Mouse (Mus musculus) midbrain, embryonic 11.5 days (tissue): ENCODE results near the gene Commd4. TPM values are rescaled to one million over a fixed set of nuclear protein-coding genes. Genes with fewer than 3 reads are reported as not detected.
A peak's percentile ranks its signal among the peaks of the same experiment; 100 is the strongest.

ENCODE experiments used
- ATAC-seq: fragments of 200-750 bp; cut with Nextera tagmentation; 2 replicates; pipeline ENCODE4 v1.8.0; 2017; ENCODE audit warnings: moderate TSS enrichment, moderate library complexity; ENCODE audit not compliant: low FRiP score
- DNase-seq: peaks from one replicate; pipeline ENCODE4 v3.0.0; 2015; ENCODE audit warnings: low spot score; ENCODE audit errors: missing footprints
- H3K27ac ChIP-seq: fragments of 300-500 bp; sonication (generic); 2 replicates; pipeline ENCODE4 v1.5.1; 2014; ENCODE audit warnings: low read depth, low read length
- H3K27me3 ChIP-seq: fragments of 300-500 bp; sonication (generic); 2 replicates; pipeline ENCODE4 v1.6.1; 2014; ENCODE audit warnings: mild to moderate bottlenecking, low read length, moderate library complexity, mixed read lengths; ENCODE audit not compliant: control insufficient read depth, insufficient read depth
- H3K36me3 ChIP-seq: fragments of 300-500 bp; sonication (generic); 2 replicates; pipeline ENCODE4 v1.6.1; 2014; ENCODE audit warnings: mild to moderate bottlenecking, low read length, moderate library complexity, mixed read lengths; ENCODE audit not compliant: control insufficient read depth, insufficient read depth
- H3K4me1 ChIP-seq: fragments of 300-500 bp; sonication (generic); 2 replicates; pipeline ENCODE4 v1.6.1; 2014; ENCODE audit warnings: low read length; ENCODE audit not compliant: control insufficient read depth, insufficient read depth
- H3K4me2 ChIP-seq: fragments of 300-500 bp; sonication (generic); 2 replicates; pipeline ENCODE4 v1.6.1; 2014; ENCODE audit warnings: mild to moderate bottlenecking, moderate library complexity
- H3K4me3 ChIP-seq: fragments of 300-500 bp; sonication (generic); 2 replicates; pipeline ENCODE4 v1.5.1; 2014; ENCODE audit warnings: low read depth, low read length
- H3K9ac ChIP-seq: fragments of 300-500 bp; sonication (generic); 2 replicates; pipeline ENCODE4 v1.6.1; 2014; ENCODE audit warnings: low read length
- H3K9me3 ChIP-seq: fragments of 300-500 bp; sonication (generic); 2 replicates; pipeline ENCODE4 v1.6.1; 2016; ENCODE audit warnings: low read length; ENCODE audit not compliant: control insufficient read depth
- WGBS: fragments of 180-500 bp; shearing (Covaris S2); extraction: QIAGEN DNeasy Blood & Tissue Kit; methylation state at CpG from one replicate; pipeline ENCODE4 v1.1.7; 2014; 5-methylcytosine and 5-hydroxymethylcytosine counted together
- polyA plus RNA-seq: library from polyadenylated mRNA; unstranded; fragments of >200 nt; fragmentation: Nextera tagmentation; extraction: Ambion mirVana; gene quantifications from 2 replicates; pipeline ENCODE4 v1.2.1, GENCODE M21; 2014

Gene Commd4
- polyA plus RNA-seq, 1 experiment from 2014 or later: 100.0 TPM

- Histone ChIP-seq H3K27me3 (no peaks in the 10 kb centered on the region), H3K4me1 (peaks cover 6% of the 10 kb centered on the region; the same call in 1 of the 2 replicates), H3K9ac (peak overlapping the region; percentile 75), H3K4me3 (peak overlapping the region; percentile 50), H3K36me3 (no peaks in the 10 kb centered on the region), H3K4me2 (peak overlapping the region; percentile 87), H3K9me3 (no peaks in the 10 kb centered on the region), H3K27ac (peak overlapping the region; percentile 56)
- WGBS: 9% methylated on average over 19 of the region's 19 CpGs
- peak; percentile 94 for DNase-seq
- ATAC-seq: peak; percentile 46
Measured at GRCm38 (mm10) chr9:57147205-57148143, 10.7 kb downstream of the Commd4 start.

- no peak overlapping the region for H3K9ac ChIP-seq
- 88% methylated on average over 17 of the region's 17 CpGs for WGBS
- no peak overlapping the region for H3K4me2 ChIP-seq
- H3K9me3 ChIP-seq: no peaks in the 10 kb centered on the region
- no peak overlapping the region for H3K4me3 ChIP-seq
- peaks cover 6% of the 10 kb centered on the region; the same call in 1 of the 2 replicates for H3K4me1 ChIP-seq
- H3K27ac ChIP-seq: no peak overlapping the region
- DNase-seq (no peak), ATAC-seq (no peak)
- H3K36me3 ChIP-seq: peaks cover 3% of the 10 kb centered on the region; the same call in 1 of the 2 replicates
- H3K27me3 ChIP-seq: no peaks in the 10 kb centered on the region
Measured at GRCm38 (mm10) chr9:57146451-57147066, 11.6 kb downstream of the Commd4 start.

- H3K4me2 ChIP-seq: no peak overlapping the region
- no peaks in the 10 kb centered on the region for H3K9me3 ChIP-seq
- DNase-seq (no peak), ATAC-seq (no peak)
- no peak overlapping the region for H3K4me3 ChIP-seq
- peaks cover 6% of the 10 kb centered on the region; the same call in 1 of the 2 replicates for H3K4me1 ChIP-seq
- 91% methylated on average over 8 of the region's 8 CpGs for WGBS
- no peak overlapping the region for H3K9ac ChIP-seq
- H3K27ac ChIP-seq: no peak overlapping the region
- H3K36me3 ChIP-seq: peaks cover 4% of the 10 kb centered on the region; the same call in 1 of the 2 replicates
- no peaks in the 10 kb centered on the region for H3K27me3 ChIP-seq
Measured at GRCm38 (mm10) chr9:57144830-57145229, 13.3 kb downstream of the Commd4 start.

GRCm38 (mm10) chr9:57143212-57143611, 14.9 kb downstream of the Commd4 start:
- DNase-seq (peak; percentile 62), ATAC-seq (no peak)
- H3K9ac ChIP-seq: no peak overlapping the region
- H3K4me1 ChIP-seq: no peaks in the 10 kb centered on the region; the same call in 1 of the 2 replicates
- H3K4me2 ChIP-seq: no peak overlapping the region
- no peaks in the 10 kb centered on the region for H3K27me3 ChIP-seq
- 94% methylated on average over 11 of the region's 11 CpGs for WGBS
- H3K27ac ChIP-seq: no peak overlapping the region
- peaks cover 11% of the 10 kb centered on the region; the same call in 1 of the 2 replicates for H3K36me3 ChIP-seq
- no peaks in the 10 kb centered on the region for H3K9me3 ChIP-seq
- H3K4me3 ChIP-seq: no peak overlapping the region

GRCm38 (mm10) chr9:57141417-57142353, 16.4 kb downstream of the Commd4 start:
- Histone ChIP-seq H3K4me2 (no peak overlapping the region), H3K27me3 (no peaks in the 10 kb centered on the region), H3K36me3 (peaks cover 11% of the 10 kb centered on the region; the same call in 1 of the 2 replicates), H3K9me3 (no peaks in the 10 kb centered on the region), H3K9ac (no peak overlapping the region), H3K4me1 (no peaks in the 10 kb centered on the region), H3K27ac (no peak overlapping the region), H3K4me3 (no peak overlapping the region)
- no peak for DNase-seq
- 90% methylated on average over 17 of the region's 17 CpGs for WGBS
- ATAC-seq: no peak

- no peaks in the 10 kb centered on the region for H3K27me3 ChIP-seq
- no peak overlapping the region for H3K27ac ChIP-seq
- H3K9me3 ChIP-seq: no peaks in the 10 kb centered on the region
- H3K4me3 ChIP-seq: no peak overlapping the region
- 88% methylated on average over 5 of the region's 5 CpGs for WGBS
- no peaks in the 10 kb centered on the region for H3K4me1 ChIP-seq
- no peak overlapping the region for H3K4me2 ChIP-seq
- ATAC-seq (0 out of 2 replicates have a peak, but pooled peaks have one; percentile 24), DNase-seq (no peak)
- H3K36me3 ChIP-seq: peaks cover 11% of the 10 kb centered on the region; the same call in 1 of the 2 replicates
- H3K9ac ChIP-seq: no peak overlapping the region
Measured at GRCm38 (mm10) chr9:57139571-57139970, 18.6 kb downstream of the Commd4 start.

GRCm38 (mm10) chr9:57139110-57139509, 19.0 kb downstream of the Commd4 start:
- H3K4me2 ChIP-seq: no peak overlapping the region
- DNase-seq (peak; percentile 60), ATAC-seq (0 out of 2 replicates have a peak, but pooled peaks have one; percentile 5)
- no peaks in the 10 kb centered on the region for H3K27me3 ChIP-seq
- H3K4me3 ChIP-seq: no peak overlapping the region
- H3K9ac ChIP-seq: no peak overlapping the region
- H3K4me1 ChIP-seq: no peaks in the 10 kb centered on the region
- H3K27ac ChIP-seq: no peak overlapping the region
- H3K36me3 ChIP-seq: peaks cover 11% of the 10 kb centered on the region; the same call in 1 of the 2 replicates
- WGBS: 87% methylated on average over 9 of the region's 9 CpGs
- no peaks in the 10 kb centered on the region for H3K9me3 ChIP-seq

GRCm38 (mm10) chr9:57138507-57138906, 19.6 kb downstream of the Commd4 start:
- 93% methylated on average over 6 of the region's 6 CpGs for WGBS
- ATAC-seq (no peak), DNase-seq (peak; percentile 81)
- Histone ChIP-seq H3K4me1 (no peaks in the 10 kb centered on the region), H3K27ac (no peak overlapping the region), H3K4me2 (no peak overlapping the region), H3K4me3 (no peak overlapping the region), H3K9me3 (no peaks in the 10 kb centered on the region), H3K9ac (no peak overlapping the region), H3K27me3 (no peaks in the 10 kb centered on the region), H3K36me3 (peaks cover 11% of the 10 kb centered on the region; the same call in 1 of the 2 replicates)
